Mouse (Mus musculus) bone marrow, adult 2 months (tissue): ENCODE results near the gene Prkab2. TPM values are rescaled to one million over a fixed set of nuclear protein-coding genes. Genes with fewer than 3 reads are reported as not detected.

ENCODE experiments used
- H3K27ac ChIP-seq: fragments of 200-500 bp; 2 replicates; pipeline ENCODE4 v1.5.1; 2012; ENCODE audit warnings: low read depth, mild to moderate bottlenecking, control low read depth, inconsistent platforms, low read length; ENCODE audit not compliant: control insufficient read depth, poor library complexity, insufficient read depth
- H3K4me1 ChIP-seq: fragments of 200-500 bp; 2 replicates; pipeline ENCODE4 v1.6.1; 2011; ENCODE audit warnings: low read length; ENCODE audit not compliant: control insufficient read depth, insufficient read depth
- H3K4me3 ChIP-seq: fragments of 200-500 bp; replicated peaks from 2 replicates; pipeline ENCODE3; 2011; ENCODE audit warnings: mild to moderate bottlenecking, low read depth, low read length, control low read depth; ENCODE audit not compliant: control insufficient read depth
- CTCF ChIP-seq: fragments of 200-500 bp; IDR thresholded peaks from 2 replicates; pipeline ENCODE4 v1.5.1; 2011; ENCODE audit warnings: low read length, control low read depth; ENCODE audit not compliant: control insufficient read depth, insufficient read depth
- POLR2A ChIP-seq: fragments of 200-500 bp; IDR thresholded peaks from 2 replicates; pipeline ENCODE4 v1.6.1; 2011; ENCODE audit warnings: low read depth, mild to moderate bottlenecking, control low read depth, low read length, borderline replicate concordance; ENCODE audit not compliant: control insufficient read depth
- WGBS: fragments of 180-500 bp; shearing (Covaris S2); methylation state at CpG from one replicate; pipeline ENCODE4 v1.1.7; 2018; 5-methylcytosine and 5-hydroxymethylcytosine counted together
- polyA plus RNA-seq: library from polyadenylated mRNA; stranded (reverse); fragments of >200 nt; gene quantifications from 2 replicates; pipeline ENCODE4 v1.2.4, GENCODE M21; 2011; ENCODE audit warnings: low replicate concordance; ENCODE audit not compliant: missing spikeins, insufficient read depth, insufficient read length

Gene Prkab2
- polyA plus RNA-seq, 1 experiment: 8.4 TPM

DNA sequence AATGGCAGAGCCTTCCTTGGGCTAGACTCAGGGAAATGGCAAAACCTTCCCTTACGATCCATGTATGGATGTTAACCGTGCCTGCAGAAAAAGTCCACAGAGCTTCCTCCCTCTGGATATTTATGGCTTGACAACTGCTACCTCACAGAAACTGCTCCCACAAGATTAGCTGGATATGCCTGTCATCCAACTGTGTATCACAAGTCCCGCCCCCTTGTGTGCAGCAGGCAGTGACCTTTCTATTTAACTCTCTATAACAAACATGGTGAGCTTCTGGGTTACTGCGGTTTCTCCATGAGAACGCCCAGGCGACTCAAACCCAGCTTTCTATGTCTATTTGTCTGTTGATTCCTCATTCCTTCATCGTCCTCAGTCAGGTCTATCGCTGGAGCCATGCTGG lies 40.1 kb upstream of the Prkab2 start:
- H3K4me3 ChIP-seq: no peak overlapping the region
- no peak for TF ChIP-seq CTCF
- no peak for TF ChIP-seq POLR2A
- H3K27ac ChIP-seq: no peak overlapping the region
- 89% methylated on average over 8 of the region's 8 CpGs for WGBS
- no peaks in the 10 kb centered on the region; the same call in 1 of the 2 replicates for H3K4me1 ChIP-seq

DNA sequence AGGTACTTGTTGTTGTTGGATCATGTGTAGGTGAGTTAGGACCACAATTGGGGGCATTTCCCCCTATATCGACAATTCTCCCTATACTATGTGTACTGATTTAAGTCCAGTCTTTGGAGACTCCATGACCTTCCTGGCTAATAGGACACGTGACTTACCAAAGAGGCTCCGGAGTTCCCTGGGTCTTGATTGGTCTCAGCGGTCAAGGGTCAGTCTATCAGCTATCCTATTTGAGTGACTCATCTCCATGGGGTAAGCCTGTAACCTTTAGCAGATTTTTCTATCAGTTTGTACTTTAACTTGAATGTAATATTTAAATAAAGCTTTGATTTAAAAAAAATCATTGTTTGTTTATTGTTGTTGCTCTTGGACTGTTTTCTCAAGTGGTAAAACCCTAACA lies 37.3 kb upstream of the Prkab2 start:
- no peak for TF ChIP-seq CTCF
- no peak for TF ChIP-seq POLR2A
- Histone ChIP-seq H3K4me3 (no peak overlapping the region), H3K27ac (no peak overlapping the region), H3K4me1 (no peaks in the 10 kb centered on the region; the same call in 1 of the 2 replicates)
- 85% methylated on average over 4 of the region's 4 CpGs for WGBS

DNA sequence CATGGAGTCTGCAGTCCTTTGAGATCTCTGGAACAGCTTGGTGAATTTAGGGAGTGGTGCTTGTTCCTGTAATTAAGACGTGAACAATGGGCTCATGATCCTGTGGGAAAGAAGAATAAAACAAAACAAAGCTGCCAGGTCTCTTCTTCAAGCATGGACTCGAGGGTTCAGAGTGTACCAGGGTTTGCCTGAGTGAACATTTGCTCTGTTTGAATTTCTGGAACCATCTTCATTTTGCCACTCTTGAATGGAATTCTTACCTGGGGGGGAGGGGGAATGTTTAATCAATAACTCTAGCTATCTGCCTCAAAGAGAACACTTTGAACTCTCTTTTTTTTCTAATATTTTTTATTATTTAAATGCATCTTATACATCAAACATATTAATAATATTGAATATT lies 33.4 kb upstream of the Prkab2 start:
- no peak overlapping the region for H3K27ac ChIP-seq
- H3K4me1 ChIP-seq: no peaks in the 10 kb centered on the region
- TF ChIP-seq POLR2A (no peak), CTCF (no peak)
- 55% methylated on average over 2 of the region's 2 CpGs for WGBS
- no peak overlapping the region for H3K4me3 ChIP-seq

DNA sequence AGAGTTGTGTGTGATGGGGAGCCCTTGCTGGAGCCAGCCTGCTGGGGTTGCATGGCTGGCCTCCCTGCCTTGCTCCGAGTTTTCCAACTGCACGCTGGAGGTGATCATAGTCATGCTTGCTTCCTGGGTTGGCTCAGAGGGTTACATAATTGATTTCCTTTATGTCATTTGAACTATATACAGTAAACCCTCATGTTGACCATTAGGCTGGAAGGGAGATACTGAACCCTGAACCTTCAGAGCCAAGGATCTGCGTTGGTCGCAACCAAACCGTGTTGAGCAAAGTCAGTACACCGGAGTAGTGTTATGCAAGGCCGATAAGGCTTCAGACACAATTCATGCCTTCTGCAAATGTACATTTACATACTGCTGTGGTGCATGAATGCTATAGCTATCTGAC lies 30.1 kb upstream of the Prkab2 start:
- H3K27ac ChIP-seq: no peak overlapping the region
- WGBS: 36% methylated on average over 7 of the region's 7 CpGs
- no peak overlapping the region for H3K4me3 ChIP-seq
- H3K4me1 ChIP-seq: peaks cover 5% of the 10 kb centered on the region; the same call in 1 of the 2 replicates
- no peak for TF ChIP-seq POLR2A

DNA sequence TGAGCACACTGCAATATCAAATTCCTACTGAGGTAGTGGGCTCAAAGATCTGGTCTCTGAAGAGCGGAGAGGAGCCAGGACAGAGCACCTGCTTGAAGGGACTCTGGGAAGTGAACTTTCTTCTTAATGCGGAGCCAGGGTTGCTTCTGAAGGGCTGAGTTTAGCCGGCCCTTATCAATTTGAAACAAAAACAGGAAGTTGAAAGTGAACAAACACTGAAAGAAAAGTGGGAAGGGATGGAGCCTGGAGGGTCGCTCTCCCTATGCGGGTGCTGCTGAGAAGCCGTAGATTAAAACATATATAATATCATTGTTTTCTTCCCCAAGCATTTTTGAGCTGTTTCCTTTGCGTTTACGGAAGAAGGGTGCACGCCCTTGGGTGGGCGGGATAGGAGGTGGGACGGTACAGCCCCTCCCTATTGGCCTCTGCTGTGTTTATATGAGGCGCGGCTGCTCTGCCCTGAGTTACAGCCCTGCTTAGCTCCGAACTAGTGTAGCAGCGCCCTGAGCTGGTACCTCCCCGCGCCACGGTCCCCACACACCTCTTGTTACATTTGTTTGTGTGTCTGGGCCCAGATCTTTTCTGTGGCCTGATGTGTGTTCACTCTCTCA lies 29.5 kb upstream of the Prkab2 start, which contains the start of gene Fmo5:
Gene Fmo5 (plus strand): TSS at position 414 of the 611 bp plus-strand sequence.
- Histone ChIP-seq H3K27ac (peak within 1 kb of the TSS; percentile 73), H3K4me3 (peak within 1 kb of the TSS; percentile 56), H3K4me1 (peaks cover 5% of the 10 kb centered on the region; the same call in 1 of the 2 replicates)
- WGBS: under 1% methylated on average over 18 of the region's 18 CpGs
- TF ChIP-seq CTCF: no peak
- peak; percentile 73; the same call in 1 of the 2 replicates for TF ChIP-seq POLR2A

DNA sequence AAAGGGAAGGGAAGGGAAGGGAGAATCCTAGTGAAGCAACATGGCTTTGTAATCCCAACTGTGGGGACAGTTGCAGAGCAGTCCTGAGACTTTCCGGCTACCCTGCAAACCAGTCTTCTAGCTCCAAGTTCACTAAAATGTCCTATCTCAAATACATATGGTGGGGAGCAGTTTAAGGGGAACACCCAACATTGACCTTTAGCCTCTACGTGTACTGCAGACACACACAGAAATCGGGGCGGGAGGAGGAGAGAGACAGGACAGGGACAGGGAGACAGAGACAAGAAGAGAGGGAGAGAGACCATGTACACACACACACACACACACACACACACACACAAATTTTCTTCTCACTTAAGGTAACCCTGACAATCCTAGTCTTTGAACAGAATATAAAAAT lies 28.1 kb upstream of the Prkab2 start:
- no peak overlapping the region for H3K4me3 ChIP-seq
- H3K4me1 ChIP-seq: peaks cover 5% of the 10 kb centered on the region; the same call in 1 of the 2 replicates
- 72% methylated on average over 4 of the region's 4 CpGs for WGBS
- no peak for TF ChIP-seq POLR2A
- TF ChIP-seq CTCF: no peak
- no peak overlapping the region for H3K27ac ChIP-seq

DNA sequence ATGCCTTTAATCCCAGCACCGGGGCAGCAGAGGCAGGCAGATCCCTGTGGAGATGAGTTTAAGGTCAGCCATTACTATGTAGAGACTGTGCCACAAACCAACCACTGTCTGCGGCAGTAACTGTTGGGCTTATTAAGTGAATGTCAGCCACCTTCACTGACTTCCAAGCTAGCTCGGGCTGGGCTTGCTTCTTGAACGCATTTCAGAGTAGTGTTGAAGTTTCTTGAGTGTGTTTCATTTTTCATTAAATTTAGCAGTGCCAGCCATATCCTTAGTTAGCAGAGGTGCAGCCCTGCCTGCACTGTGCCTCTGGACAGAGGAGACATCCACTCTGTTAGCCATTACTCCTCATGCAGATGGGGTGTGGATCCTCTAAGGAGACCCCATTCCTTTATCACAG lies 27.2 kb upstream of the Prkab2 start:
- TF ChIP-seq CTCF (no peak), POLR2A (no peak)
- 88% methylated on average over 4 of the region's 4 CpGs for WGBS
- Histone ChIP-seq H3K27ac (peak overlapping the region; percentile 6; the same call in 1 of the 2 replicates), H3K4me1 (peaks cover 5% of the 10 kb centered on the region; the same call in 1 of the 2 replicates), H3K4me3 (no peak overlapping the region)

DNA sequence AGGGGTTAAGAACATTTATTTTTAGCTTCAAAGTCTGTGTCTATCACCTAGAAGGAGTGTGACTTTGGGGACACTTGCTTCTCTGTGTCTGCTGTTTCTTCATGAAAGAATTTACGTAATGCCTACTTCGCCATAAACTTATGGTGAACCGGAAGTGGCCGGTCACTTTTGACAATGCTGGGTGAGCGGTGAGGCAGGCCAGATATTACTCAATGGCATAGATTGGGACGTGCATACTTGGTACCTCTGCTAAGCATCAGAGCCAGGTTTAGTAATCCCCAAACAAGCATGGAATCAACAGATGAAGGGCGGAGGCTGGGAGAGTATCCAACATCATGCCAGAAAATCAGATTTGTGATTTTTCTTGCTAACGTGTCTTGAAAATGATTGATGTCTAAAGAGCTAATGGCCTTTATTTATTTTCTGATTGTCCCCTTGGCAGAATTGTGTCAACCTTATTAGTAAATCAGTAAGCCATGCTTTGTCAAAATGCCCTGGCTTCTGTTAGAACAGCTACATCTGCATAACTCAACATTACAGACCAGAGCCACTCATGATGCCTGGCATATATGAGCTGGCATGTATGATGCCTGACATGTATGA lies 26.6 kb upstream of the Prkab2 start:
- TF ChIP-seq POLR2A (no peak), CTCF (no peak)
- WGBS: 45% methylated on average over 8 of the region's 8 CpGs
- H3K4me3 ChIP-seq: no peak overlapping the region
- peaks cover 5% of the 10 kb centered on the region; the same call in 1 of the 2 replicates for H3K4me1 ChIP-seq
- no peak overlapping the region for H3K27ac ChIP-seq
